Mouse (Mus musculus) liver, adult 2 months (tissue): ENCODE data around the gene Hipk2.

ENCODE experiments used
- CTCF ChIP-seq: fragments of 200-500 bp; IDR thresholded peaks from 2 replicates; pipeline ENCODE4 v1.5.1; 2011; ENCODE audit warnings: low read depth, low read length, control low read depth
- POLR2A ChIP-seq: fragments of 200-500 bp; IDR thresholded peaks from 2 replicates; pipeline ENCODE4 v1.6.1; 2011; ENCODE audit warnings: low read length, control low read depth; ENCODE audit not compliant: insufficient read depth; ENCODE audit errors: extremely low read depth

GRCm38 (mm10) chr6:38743351-38743750 lies 132.6 kb downstream of the Hipk2 start:
- TF ChIP-seq POLR2A, result no peak
- no peak for TF ChIP-seq CTCF
